Mouse (Mus musculus) stomach, embryonic 14.5 days (tissue): ENCODE data around the gene Phf1. TPM values are rescaled to one million over a fixed set of nuclear protein-coding genes. Genes with fewer than 3 reads are reported as not detected.

ENCODE experiments used
- ATAC-seq: fragments of 200-750 bp; cut with Nextera tagmentation; 2 replicates; pipeline ENCODE4 v1.8.0; 2017; ENCODE audit warnings: low read depth, moderate TSS enrichment; ENCODE audit not compliant: insufficient number of reproducible peaks, insufficient read depth, low FRiP score
- H3K27ac ChIP-seq: fragments of 300-500 bp; sonication (generic); 2 replicates; pipeline ENCODE4 v1.5.1; 2014; ENCODE audit warnings: mild to moderate bottlenecking, low read length, moderate library complexity, mixed read lengths
- H3K27me3 ChIP-seq: fragments of 300-500 bp; sonication (generic); 2 replicates; pipeline ENCODE4 v1.6.1; 2014; ENCODE audit warnings: low read length, control low read depth, mixed read lengths; ENCODE audit not compliant: control insufficient read depth, insufficient read depth
- H3K36me3 ChIP-seq: fragments of 300-500 bp; sonication (generic); 2 replicates; pipeline ENCODE4 v1.6.1; 2014; ENCODE audit warnings: mild to moderate bottlenecking, control low read depth, low read length, moderate library complexity, mixed read lengths; ENCODE audit not compliant: control insufficient read depth, insufficient read depth
- H3K4me1 ChIP-seq: fragments of 300-500 bp; sonication (generic); 2 replicates; pipeline ENCODE4 v1.6.1; 2014; ENCODE audit warnings: low read length, control low read depth, mixed read lengths; ENCODE audit not compliant: control insufficient read depth, insufficient read depth
- H3K4me2 ChIP-seq: fragments of 300-500 bp; sonication (generic); replicated peaks from 2 replicates; pipeline ENCODE4 v1.6.1; 2014; ENCODE audit warnings: low read depth, low read length, control low read depth
- H3K4me3 ChIP-seq: fragments of 300-500 bp; sonication (generic); 2 replicates; pipeline ENCODE4 v1.5.1; 2014; ENCODE audit warnings: low read depth, low read length, control low read depth
- H3K9ac ChIP-seq: fragments of 300-500 bp; sonication (generic); replicated peaks from 2 replicates; pipeline ENCODE4 v1.6.1; 2014; ENCODE audit warnings: low read depth, mild to moderate bottlenecking, control low read depth, low read length, moderate library complexity, mixed read lengths
- H3K9me3 ChIP-seq: fragments of 300-500 bp; sonication (generic); 2 replicates; pipeline ENCODE4 v1.6.1; 2016; ENCODE audit warnings: low read depth, low read length, control low read depth; ENCODE audit not compliant: control insufficient read depth
- WGBS: fragments of 180-500 bp; shearing (Covaris S2); extraction: QIAGEN DNeasy Blood & Tissue Kit; methylation state at CpG from one replicate; pipeline ENCODE4 v1.1.7; 2014; 5-methylcytosine and 5-hydroxymethylcytosine counted together
- polyA plus RNA-seq: library from polyadenylated mRNA; unstranded; fragments of >200 nt; fragmentation: Nextera tagmentation; extraction: Ambion mirVana; gene quantifications from 2 replicates; pipeline ENCODE4 v1.2.1, GENCODE M21; 2014

The Phf1 gene
- polyA plus RNA-seq, 1 experiment from 2014 or later, result 8.9 TPM

- H3K36me3 ChIP-seq, result peaks cover 17% of the 10 kb centered on the region
- no peak overlapping the region for H3K4me3 ChIP-seq
- H3K9ac ChIP-seq, result no peak overlapping the region
- WGBS, result 79% methylated on average over 12 of the region's 12 CpGs
- H3K9me3 ChIP-seq, result no peaks in the 10 kb centered on the region
- H3K4me2 ChIP-seq, result no peak overlapping the region
- no peaks in the 10 kb centered on the region for H3K27me3 ChIP-seq
- no peak overlapping the region for H3K27ac ChIP-seq
- no peak for ATAC-seq
- H3K4me1 ChIP-seq, result peaks cover 35% of the 10 kb centered on the region
Observed at GRCm38 (mm10) chr17:26936453-26936852, 3.6 kb downstream of the Phf1 start.

- no peaks in the 10 kb centered on the region for H3K27me3 ChIP-seq
- no peaks in the 10 kb centered on the region for H3K9me3 ChIP-seq
- H3K27ac ChIP-seq, result no peak overlapping the region
- H3K4me1 ChIP-seq, result peaks cover 35% of the 10 kb centered on the region
- H3K4me2 ChIP-seq, result no peak overlapping the region
- H3K36me3 ChIP-seq, result peaks cover 17% of the 10 kb centered on the region
- WGBS, result 86% methylated on average over 15 of the region's 15 CpGs
- no peak for ATAC-seq
- H3K9ac ChIP-seq, result no peak overlapping the region
- no peak overlapping the region for H3K4me3 ChIP-seq
Observed at GRCm38 (mm10) chr17:26936921-26937695, 4.3 kb downstream of the Phf1 start.

GRCm38 (mm10) chr17:26937883-26938695 lies 5.2 kb downstream of the Phf1 start:
- Histone ChIP-seq H3K9me3 (no peaks in the 10 kb centered on the region), H3K27me3 (no peaks in the 10 kb centered on the region), H3K4me3 (peak overlapping the region; percentile 66), H3K4me1 (peaks cover 35% of the 10 kb centered on the region), H3K9ac (peak overlapping the region; percentile 63), H3K36me3 (peaks cover 17% of the 10 kb centered on the region), H3K4me2 (peak overlapping the region; percentile 98), H3K27ac (peak overlapping the region; percentile 84)
- no peak for ATAC-seq
- 47% methylated on average over 16 of the region's 16 CpGs for WGBS

- ATAC-seq, result no peak
- Histone ChIP-seq H3K27ac (peak overlapping the region; percentile 84), H3K36me3 (peaks cover 17% of the 10 kb centered on the region), H3K4me2 (peak overlapping the region; percentile 98), H3K4me3 (peak overlapping the region; percentile 66), H3K27me3 (no peaks in the 10 kb centered on the region), H3K9ac (peak overlapping the region; percentile 63), H3K9me3 (no peaks in the 10 kb centered on the region), H3K4me1 (peaks cover 31% of the 10 kb centered on the region)
- under 1% methylated on average over 22 of the region's 22 CpGs for WGBS
Observed at GRCm38 (mm10) chr17:26938731-26939130, 5.9 kb downstream of the Phf1 start.

- under 1% methylated on average over 70 of the region's 70 CpGs for WGBS
- peak within 1 kb of the TSS; percentile 98 for H3K4me2 ChIP-seq
- ATAC-seq, result peak; percentile 94
- no peaks in the 10 kb centered on the region for H3K9me3 ChIP-seq
- H3K27ac ChIP-seq, result peak within 1 kb of the TSS; percentile 96
- H3K4me1 ChIP-seq, result peaks cover 26% of the 10 kb centered on the region
- peak within 1 kb of the TSS; percentile 63 for H3K9ac ChIP-seq
- peaks cover 15% of the 10 kb centered on the region for H3K36me3 ChIP-seq
- peak within 1 kb of the TSS; percentile 66 for H3K4me3 ChIP-seq
- H3K27me3 ChIP-seq, result no peaks in the 10 kb centered on the region
Observed at GRCm38 (mm10) chr17:26939178-26939972, 6.5 kb downstream of the Phf1 start, which contains the start of gene Cuta. TSS of gene Cuta (minus strand) at chr17:26939569.

GRCm38 (mm10) chr17:26939973-26940300 lies 7.1 kb downstream of the Phf1 start:
- ATAC-seq, result no peak
- Histone ChIP-seq H3K27me3 (no peaks in the 10 kb centered on the region), H3K4me2 (peak overlapping the region; percentile 74), H3K36me3 (peaks cover 14% of the 10 kb centered on the region), H3K27ac (peak overlapping the region; percentile 96), H3K4me1 (peaks cover 26% of the 10 kb centered on the region), H3K9ac (peak overlapping the region; percentile 32; the same call in 1 of the 2 replicates), H3K4me3 (peak overlapping the region; percentile 66), H3K9me3 (no peaks in the 10 kb centered on the region)
- 2% methylated on average over 3 of the region's 3 CpGs for WGBS

GRCm38 (mm10) chr17:26941031-26941789 lies 8.4 kb downstream of the Phf1 start, which contains the start of gene Syngap1:
TSS of gene Syngap1 (plus strand) at chr17:26941253.
- H3K27me3 ChIP-seq, result no peaks in the 10 kb centered on the region
- H3K4me1 ChIP-seq, result peaks cover 35% of the 10 kb centered on the region
- peak within 1 kb of the TSS; percentile 66 for H3K4me3 ChIP-seq
- peak within 1 kb of the TSS; percentile 74 for H3K4me2 ChIP-seq
- ATAC-seq, result no peak
- peak within 1 kb of the TSS; percentile 32; the same call in 1 of the 2 replicates for H3K9ac ChIP-seq
- H3K9me3 ChIP-seq, result no peaks in the 10 kb centered on the region
- peak within 1 kb of the TSS; percentile 96 for H3K27ac ChIP-seq
- 2% methylated on average over 21 of the region's 24 CpGs for WGBS
- peaks cover 7% of the 10 kb centered on the region; the same call in 1 of the 2 replicates for H3K36me3 ChIP-seq
